Mouse (Mus musculus): ENCODE measurements around the gene Alpl.

GRCm38 (mm10) chr4:137785270-137785669 lies 10.9 kb downstream of the Alpl start:
- TF ChIP-seq CTCF (conservative IDR thresholded peaks at IDR 0.05; ENCODE audit: low read length) (no peak), POU5F1 (IDR thresholded peaks at IDR 0.05; ENCODE audit: borderline replicate concordance, low read length) (no peak)

Data from E14TG2a.4 (cell line).